Mouse (Mus musculus): ENCODE data around the gene Homer1. TPM values are rescaled to one million over a fixed set of nuclear protein-coding genes. Genes with fewer than 3 reads are reported as not detected.

The Homer1 gene
- polyA plus RNA-seq, 1 experiment from 2014 or later, result 3.6 TPM

DNA sequence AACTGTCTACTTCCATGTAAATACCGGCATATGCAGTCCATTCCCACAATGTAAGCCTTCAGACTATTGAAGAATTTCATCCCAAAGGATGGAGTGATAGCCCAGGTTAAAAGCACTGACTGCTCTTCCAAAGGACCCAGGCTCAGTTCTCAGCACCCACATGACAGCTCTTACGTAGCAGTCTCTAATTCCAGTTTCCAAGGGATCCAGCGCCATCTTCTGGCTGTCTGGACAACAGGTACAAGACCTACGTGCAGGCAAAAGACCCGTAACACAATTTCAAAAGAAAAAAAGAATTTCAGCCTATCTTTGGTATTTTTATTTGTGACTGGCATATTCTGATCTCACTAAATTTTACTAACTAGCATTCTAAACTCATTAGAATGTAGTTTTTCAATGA lies 75.0 kb downstream of the Homer1 start:
- no peaks in the 10 kb centered on the region for H3K36me3 ChIP-seq (ENCODE audit: insufficient read depth, low read length)
- no peak overlapping the region for H3K4me2 ChIP-seq (ENCODE audit: low read length)
- DNase-seq (ENCODE audit: low spot score) (no peak), ATAC-seq (replicated peaks; ENCODE audit: low FRiP score, low read depth) (no peak)
- no peaks in the 10 kb centered on the region for H3K27me3 ChIP-seq (ENCODE audit: insufficient read depth, low read length)
- no peaks in the 10 kb centered on the region for H3K4me1 ChIP-seq (replicated peaks; ENCODE audit: insufficient read depth, low read length)
- H3K9me3 ChIP-seq (replicated peaks; ENCODE audit: low read length), result no peaks in the 10 kb centered on the region
- 92% methylated on average over 5 of the region's 5 CpGs for WGBS
- TF ChIP-seq CTCF (IDR thresholded peaks at IDR 0.05; ENCODE audit: low read depth), result no peak
- no peak overlapping the region for H3K4me3 ChIP-seq (replicated peaks; ENCODE audit: low read depth, low read length)
- no peak overlapping the region for H3K9ac ChIP-seq (ENCODE audit: low read depth, low read length)
- no peak overlapping the region for H3K27ac ChIP-seq

DNA sequence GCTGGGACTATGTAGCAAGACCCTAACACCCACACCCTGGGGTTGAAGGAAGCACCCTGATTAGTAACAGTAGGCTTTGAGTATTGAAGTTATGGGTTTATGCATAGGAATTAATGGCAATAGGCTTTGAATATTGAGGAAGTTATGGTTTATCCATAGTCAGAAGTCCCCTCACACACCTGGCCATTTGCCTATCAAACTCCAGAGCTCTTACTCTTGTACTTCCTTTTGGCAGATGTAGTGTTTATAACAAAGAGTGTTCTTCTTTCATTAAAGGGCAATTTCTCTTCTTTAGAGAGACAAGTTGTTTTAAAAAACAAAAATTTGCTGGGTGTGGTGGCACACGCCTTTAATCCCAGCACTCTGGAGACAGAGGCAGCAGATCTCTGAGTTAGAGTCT lies 79.1 kb downstream of the Homer1 start:
- H3K27ac ChIP-seq, result no peak overlapping the region
- WGBS, result 85% methylated on average over 1 of the region's 1 CpGs

DNA sequence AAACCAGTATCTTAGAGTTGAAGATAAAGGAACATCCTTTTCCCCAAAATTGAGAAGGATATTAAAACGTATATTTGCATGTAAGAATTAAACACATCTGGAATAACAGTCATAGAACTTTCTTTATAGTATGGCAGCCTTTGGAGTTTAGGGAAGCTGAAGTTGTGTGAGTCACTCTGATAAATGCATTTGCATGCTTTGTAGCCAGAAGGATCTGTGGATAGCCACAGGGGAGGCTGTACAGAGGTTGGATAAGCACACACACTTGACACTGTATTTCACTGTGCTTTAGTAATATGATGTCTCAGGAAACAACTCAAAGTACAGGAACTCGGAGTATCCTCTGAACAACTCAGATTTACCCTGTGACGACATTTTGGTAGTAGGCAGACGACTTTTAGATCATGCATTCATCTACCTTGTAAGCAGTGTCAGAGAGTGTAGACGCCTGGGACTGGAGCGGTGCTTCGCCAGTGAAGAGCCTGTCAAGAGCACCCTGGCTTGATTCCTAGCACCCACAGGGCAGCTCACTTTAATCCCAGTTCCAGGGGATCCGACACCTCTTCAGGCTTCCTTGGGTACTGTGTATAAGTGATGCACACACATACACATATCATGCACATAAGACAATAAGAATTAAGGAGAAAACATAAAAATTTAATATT lies 81.1 kb downstream of the Homer1 start:
- Histone ChIP-seq H3K27ac (no peak overlapping the region), H3K9me3 (replicated peaks; ENCODE audit: low read length) (no peaks in the 10 kb centered on the region), H3K9ac (ENCODE audit: low read depth, low read length) (no peak overlapping the region), H3K4me2 (ENCODE audit: low read length) (no peak overlapping the region), H3K27me3 (ENCODE audit: insufficient read depth, low read length) (no peaks in the 10 kb centered on the region), H3K4me1 (replicated peaks; ENCODE audit: insufficient read depth, low read length) (no peaks in the 10 kb centered on the region), H3K4me3 (replicated peaks; ENCODE audit: low read depth, low read length) (no peak overlapping the region), H3K36me3 (ENCODE audit: insufficient read depth, low read length) (no peaks in the 10 kb centered on the region)
- ATAC-seq (replicated peaks; ENCODE audit: low FRiP score, low read depth), result no peak
- 90% methylated on average over 8 of the region's 8 CpGs for WGBS
- no peak for TF ChIP-seq CTCF (IDR thresholded peaks at IDR 0.05; ENCODE audit: low read depth)
- DNase-seq (ENCODE audit: low spot score), result no peak

More for the DNA sequence above, 79.1 kb downstream of the Homer1 start:
- no peaks in the 10 kb centered on the region for H3K4me1 ChIP-seq (replicated peaks; ENCODE audit: insufficient read depth, low read length)
- H3K36me3 ChIP-seq (ENCODE audit: insufficient read depth, low read length), result no peaks in the 10 kb centered on the region
- DNase-seq (ENCODE audit: low spot score) (no peak), ATAC-seq (replicated peaks; ENCODE audit: low FRiP score, low read depth) (no peak)
- TF ChIP-seq CTCF (IDR thresholded peaks at IDR 0.05; ENCODE audit: low read depth), result no peak
- no peak overlapping the region for H3K4me3 ChIP-seq (replicated peaks; ENCODE audit: low read depth, low read length)
- H3K4me2 ChIP-seq (ENCODE audit: low read length), result no peak overlapping the region
- H3K9me3 ChIP-seq (replicated peaks; ENCODE audit: low read length), result no peaks in the 10 kb centered on the region
- H3K9ac ChIP-seq (ENCODE audit: low read depth, low read length), result no peak overlapping the region
- H3K27me3 ChIP-seq (ENCODE audit: insufficient read depth, low read length), result no peaks in the 10 kb centered on the region

DNA sequence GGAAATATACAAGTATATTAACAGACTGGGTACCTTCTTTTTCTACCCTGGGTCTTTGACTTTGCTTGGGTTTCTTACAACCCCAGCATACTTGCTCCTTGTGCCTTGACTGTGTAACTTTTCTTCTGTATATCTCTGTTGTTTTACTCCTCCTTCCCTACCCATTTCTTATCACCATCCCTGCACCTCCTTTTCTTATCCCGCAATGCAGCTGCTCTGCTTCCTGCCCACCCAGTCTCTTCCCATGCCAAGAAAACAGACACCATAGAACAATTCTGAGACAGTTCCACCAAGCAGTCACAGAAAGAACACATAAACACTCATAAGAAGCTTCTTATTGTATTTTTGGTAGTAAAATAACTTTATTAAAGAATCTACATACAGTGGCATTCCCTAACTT lies 81.9 kb downstream of the Homer1 start:
- no peak overlapping the region for H3K9ac ChIP-seq (ENCODE audit: low read depth, low read length)
- WGBS, result 78% methylated on average over 1 of the region's 1 CpGs
- H3K9me3 ChIP-seq (replicated peaks; ENCODE audit: low read length), result no peaks in the 10 kb centered on the region
- no peaks in the 10 kb centered on the region for H3K36me3 ChIP-seq (ENCODE audit: insufficient read depth, low read length)
- no peaks in the 10 kb centered on the region for H3K4me1 ChIP-seq (replicated peaks; ENCODE audit: insufficient read depth, low read length)
- H3K4me2 ChIP-seq (ENCODE audit: low read length), result no peak overlapping the region
- no peaks in the 10 kb centered on the region for H3K27me3 ChIP-seq (ENCODE audit: insufficient read depth, low read length)
- DNase-seq (ENCODE audit: low spot score) (no peak), ATAC-seq (replicated peaks; ENCODE audit: low FRiP score, low read depth) (no peak)
- no peak overlapping the region for H3K4me3 ChIP-seq (replicated peaks; ENCODE audit: low read depth, low read length)
- no peak for TF ChIP-seq CTCF (IDR thresholded peaks at IDR 0.05; ENCODE audit: low read depth)
- no peak overlapping the region for H3K27ac ChIP-seq

DNA sequence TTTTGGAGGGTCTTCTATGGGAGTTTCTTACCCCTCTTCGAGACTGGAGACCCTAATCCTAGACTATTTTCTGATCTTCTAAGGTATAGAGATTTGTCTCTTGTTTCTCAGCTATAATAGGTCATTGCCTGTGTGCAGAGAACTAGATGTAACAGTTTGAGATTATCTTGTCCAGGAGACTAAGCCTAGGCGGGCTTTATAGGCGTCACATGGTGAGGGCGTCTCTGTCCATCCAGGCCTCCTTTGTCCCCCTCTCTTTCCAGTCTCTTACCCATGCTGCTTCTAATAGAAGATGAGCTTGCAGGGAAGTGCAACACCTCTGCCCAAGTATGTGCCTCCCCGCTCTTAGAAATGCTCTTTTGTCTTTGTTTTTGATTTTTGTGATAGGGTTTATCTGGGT lies 83.7 kb downstream of the Homer1 start:
- no peak overlapping the region for H3K9ac ChIP-seq (ENCODE audit: low read depth, low read length)
- WGBS, result 94% methylated on average over 5 of the region's 5 CpGs
- ATAC-seq (replicated peaks; ENCODE audit: low FRiP score, low read depth) (no peak), DNase-seq (ENCODE audit: low spot score) (no peak)
- H3K4me1 ChIP-seq (replicated peaks; ENCODE audit: insufficient read depth, low read length), result no peaks in the 10 kb centered on the region
- H3K27me3 ChIP-seq (ENCODE audit: insufficient read depth, low read length), result no peaks in the 10 kb centered on the region
- no peak overlapping the region for H3K4me3 ChIP-seq (replicated peaks; ENCODE audit: low read depth, low read length)
- no peaks in the 10 kb centered on the region for H3K36me3 ChIP-seq (ENCODE audit: insufficient read depth, low read length)
- TF ChIP-seq CTCF (IDR thresholded peaks at IDR 0.05; ENCODE audit: low read depth), result no peak
- no peaks in the 10 kb centered on the region for H3K9me3 ChIP-seq (replicated peaks; ENCODE audit: low read length)
- H3K27ac ChIP-seq, result no peak overlapping the region
- no peak overlapping the region for H3K4me2 ChIP-seq (ENCODE audit: low read length)

DNA sequence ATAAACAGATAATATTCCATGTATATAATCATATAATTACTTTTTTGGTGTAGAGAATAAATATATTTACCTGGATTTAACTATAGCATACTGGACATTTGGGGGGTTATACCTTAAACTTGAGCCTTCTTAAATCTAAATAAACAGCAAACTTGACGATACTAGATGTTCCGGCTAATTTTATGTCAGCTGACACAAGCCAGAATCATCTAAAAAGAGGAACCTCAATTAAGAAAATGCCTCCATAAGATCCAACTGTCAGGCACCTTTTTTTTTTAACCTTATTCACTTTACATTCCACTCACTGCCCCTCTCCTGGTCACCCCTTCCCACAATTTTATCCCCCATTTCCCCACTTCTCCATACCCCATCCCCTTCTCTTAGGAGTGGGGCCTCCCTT lies 84.2 kb downstream of the Homer1 start:
- H3K27ac ChIP-seq, result no peak overlapping the region
- 89% methylated on average over 2 of the region's 2 CpGs for WGBS

DNA sequence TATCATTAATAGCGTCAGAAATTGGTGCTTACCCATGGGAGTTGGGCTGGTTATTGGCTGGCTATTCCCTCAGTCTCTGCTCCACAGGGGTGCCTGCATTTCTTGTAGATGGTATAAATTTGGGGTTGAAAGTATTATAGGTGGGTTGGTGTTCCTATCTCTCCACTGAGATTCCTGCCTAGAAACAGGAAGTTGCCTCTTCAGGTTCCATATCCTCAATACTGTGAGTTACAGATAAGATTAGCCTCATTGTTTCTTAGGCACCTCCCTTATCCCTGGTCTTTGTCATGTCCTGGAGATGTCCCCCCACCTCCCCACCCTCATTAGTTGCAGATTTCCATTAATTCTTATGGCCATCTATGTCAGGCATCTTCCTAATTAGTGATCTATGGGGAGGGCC lies 85.0 kb downstream of the Homer1 start:
- H3K27me3 ChIP-seq (ENCODE audit: insufficient read depth, low read length), result no peaks in the 10 kb centered on the region
- no peak overlapping the region for H3K27ac ChIP-seq
- no peak overlapping the region for H3K4me2 ChIP-seq (ENCODE audit: low read length)
- no peak overlapping the region for H3K4me3 ChIP-seq (replicated peaks; ENCODE audit: low read depth, low read length)
- H3K36me3 ChIP-seq (ENCODE audit: insufficient read depth, low read length), result no peaks in the 10 kb centered on the region
- DNase-seq (ENCODE audit: low spot score) (no peak), ATAC-seq (replicated peaks; ENCODE audit: low FRiP score, low read depth) (no peak)
- no peaks in the 10 kb centered on the region for H3K4me1 ChIP-seq (replicated peaks; ENCODE audit: insufficient read depth, low read length)
- no peak overlapping the region for H3K9ac ChIP-seq (ENCODE audit: low read depth, low read length)
- WGBS, result 91% methylated on average over 1 of the region's 1 CpGs
- no peak for TF ChIP-seq CTCF (IDR thresholded peaks at IDR 0.05; ENCODE audit: low read depth)
- no peaks in the 10 kb centered on the region for H3K9me3 ChIP-seq (replicated peaks; ENCODE audit: low read length)

More for the DNA sequence above, 84.2 kb downstream of the Homer1 start:
- no peaks in the 10 kb centered on the region for H3K36me3 ChIP-seq (ENCODE audit: insufficient read depth, low read length)
- no peaks in the 10 kb centered on the region for H3K9me3 ChIP-seq (replicated peaks; ENCODE audit: low read length)
- H3K4me3 ChIP-seq (replicated peaks; ENCODE audit: low read depth, low read length), result no peak overlapping the region
- DNase-seq (ENCODE audit: low spot score), result no peak
- no peak overlapping the region for H3K9ac ChIP-seq (ENCODE audit: low read depth, low read length)
- no peak overlapping the region for H3K4me2 ChIP-seq (ENCODE audit: low read length)
- no peak for TF ChIP-seq CTCF (IDR thresholded peaks at IDR 0.05; ENCODE audit: low read depth)
- no peaks in the 10 kb centered on the region for H3K27me3 ChIP-seq (ENCODE audit: insufficient read depth, low read length)
- H3K4me1 ChIP-seq (replicated peaks; ENCODE audit: insufficient read depth, low read length), result no peaks in the 10 kb centered on the region
- ATAC-seq (replicated peaks; ENCODE audit: low FRiP score, low read depth), result no peak
